Mouse (Mus musculus) naive thymus-derived CD4-positive, alpha-beta T cell, adult 2 months (primary cell): Measurements from ENCODE around the gene Psmd9.

Experiments used
- DNase-seq: peaks from one replicate; pipeline ENCODE4 v3.0.0-alpha.2; 2011; ENCODE audit warnings: low read depth

Gene Psmd9

GRCm38 (mm10) chr5:123150641-123151040 is 18.6 kb upstream of the Psmd9 start:
- DNase-seq = peak; percentile 91

DNA sequence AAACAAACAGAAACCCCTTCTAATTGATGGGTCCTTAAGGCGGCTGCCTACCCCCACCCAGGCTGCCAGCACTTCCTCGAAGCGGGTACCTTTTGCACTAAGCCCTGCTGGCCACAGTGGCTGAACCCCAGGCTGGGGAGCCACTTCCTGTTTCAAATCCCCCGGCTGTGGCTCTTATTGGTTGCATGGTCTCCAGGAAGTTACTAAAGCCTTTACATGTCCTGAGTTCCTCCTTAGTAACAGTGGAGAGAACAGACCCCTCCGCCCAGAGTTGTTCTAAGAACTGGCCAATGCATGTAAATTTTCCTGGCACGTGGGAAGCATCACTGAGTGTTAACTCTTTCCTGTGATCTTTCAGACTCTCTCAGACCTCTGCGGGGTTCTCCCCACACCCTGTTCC is 18.1 kb upstream of the Psmd9 start:
- DNase-seq = peak; percentile 82

- DNase-seq = no peak
Observed at GRCm38 (mm10) chr5:123151707-123152362, 17.4 kb upstream of the Psmd9 start.

GRCm38 (mm10) chr5:123152901-123153300 is 16.3 kb upstream of the Psmd9 start:
- DNase-seq = no peak

GRCm38 (mm10) chr5:123155425-123155824 is 13.8 kb upstream of the Psmd9 start:
- DNase-seq = peak; percentile 91

GRCm38 (mm10) chr5:123156763-123157162 is 12.4 kb upstream of the Psmd9 start:
- no peak for DNase-seq

GRCm38 (mm10) chr5:123157972-123158371 is 11.2 kb upstream of the Psmd9 start:
- no peak for DNase-seq

DNA sequence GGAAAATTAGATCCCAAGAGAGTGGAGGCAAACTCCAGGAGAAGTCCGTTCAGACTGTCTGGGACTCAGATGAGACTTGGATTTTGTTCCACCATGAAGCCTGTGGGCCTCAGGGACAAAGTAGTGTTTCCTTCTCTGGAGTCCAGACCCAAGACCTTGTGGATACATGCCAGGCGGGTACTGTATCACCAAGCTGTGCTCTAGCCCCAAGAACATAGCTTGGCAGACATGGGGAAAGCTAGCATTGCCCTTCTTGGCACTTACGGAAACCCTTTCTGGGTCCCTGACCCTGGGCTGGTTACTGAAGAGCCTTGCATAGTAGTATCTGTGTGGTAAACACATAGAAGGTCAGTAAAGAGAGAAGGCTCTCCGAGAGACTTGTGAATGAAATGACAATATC is 9.8 kb upstream of the Psmd9 start:
- no peak for DNase-seq

GRCm38 (mm10) chr5:123159866-123160265 is 9.3 kb upstream of the Psmd9 start:
- no peak for DNase-seq

DNA sequence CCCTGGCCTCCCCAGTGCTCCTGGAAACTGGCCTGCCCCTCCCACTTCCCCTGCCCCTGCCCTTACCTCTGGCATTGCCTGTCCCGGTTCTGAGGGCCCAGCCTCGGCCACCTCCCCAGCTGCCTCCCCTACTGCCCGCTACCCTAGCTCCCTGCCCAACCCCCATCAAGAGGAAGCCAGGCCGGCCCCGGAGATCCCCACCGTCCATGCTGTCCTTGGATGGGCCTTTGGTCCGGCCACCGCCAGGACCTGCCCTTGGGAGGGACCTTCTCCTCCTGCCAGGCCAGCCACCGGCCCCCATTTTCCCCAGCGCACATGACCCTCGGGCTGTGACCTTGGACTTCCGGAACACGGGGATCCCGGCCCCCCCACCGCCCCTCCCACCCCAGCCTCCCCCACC is 8.9 kb upstream of the Psmd9 start:
- no peak for DNase-seq

GRCm38 (mm10) chr5:123162942-123163341 is 6.3 kb upstream of the Psmd9 start:
- peak; percentile 17 for DNase-seq

DNA sequence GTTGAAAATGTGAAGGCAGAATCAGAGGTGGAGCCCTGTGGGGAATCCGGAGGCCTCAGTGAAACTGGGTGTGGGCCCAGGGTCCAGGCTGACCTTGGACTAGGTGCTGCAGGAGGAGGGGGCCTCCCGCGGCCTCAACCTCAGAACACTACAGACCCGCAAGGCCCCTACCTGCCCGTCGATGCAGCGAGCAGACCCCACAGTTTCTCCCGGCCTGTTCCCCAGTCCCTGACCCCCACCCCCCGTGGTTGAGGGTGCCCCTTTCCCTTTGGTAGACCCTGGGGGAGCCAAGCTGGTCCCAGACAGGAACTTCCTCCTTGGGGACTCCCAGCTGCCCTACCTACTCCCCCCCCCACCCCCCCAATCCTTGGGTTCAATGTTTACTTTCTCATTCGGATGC is 2.8 kb upstream of the Psmd9 start:
- no peak for DNase-seq

- peak; percentile 46 for DNase-seq
Observed at GRCm38 (mm10) chr5:123167591-123167990, 1.6 kb upstream of the Psmd9 start.

- DNase-seq = peak; percentile 7
Observed at GRCm38 (mm10) chr5:123170365-123170764, 1.2 kb downstream of the Psmd9 start.

DNA sequence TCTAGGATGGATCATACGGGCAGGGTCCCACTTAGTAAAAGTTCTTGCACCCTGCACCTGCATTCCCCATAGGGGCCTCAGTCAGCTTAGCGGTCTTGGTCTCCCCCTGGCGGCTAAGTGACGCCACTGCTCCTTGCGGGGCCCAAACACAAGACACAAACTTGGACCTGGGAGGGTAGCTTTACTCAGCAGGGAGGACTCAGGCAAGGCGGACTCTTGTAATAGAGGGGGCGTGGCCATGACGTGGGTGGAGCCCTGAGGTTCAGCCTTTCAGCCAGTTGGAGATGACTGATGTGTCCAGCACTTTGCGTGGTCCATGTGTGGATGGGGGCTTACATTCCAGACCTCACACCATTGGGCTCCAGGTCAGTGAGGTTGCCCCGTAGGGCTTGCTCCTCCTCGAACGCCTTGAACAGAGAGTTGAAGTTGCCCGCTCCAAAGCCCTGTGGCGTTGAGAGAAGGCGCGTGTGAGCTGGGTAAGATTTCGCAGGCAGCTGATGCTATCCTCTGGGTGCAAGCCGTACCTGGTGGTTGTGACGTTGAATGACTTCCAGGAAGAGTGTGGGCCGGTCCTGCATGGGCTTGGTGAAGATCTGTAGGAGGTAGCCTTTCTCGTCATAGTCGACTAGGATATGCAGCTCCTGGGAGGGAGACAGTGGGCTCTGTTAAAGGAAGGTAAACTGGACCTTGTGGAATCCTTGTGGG is 2.6 kb downstream of the Psmd9 start:
- peak; percentile 90 for DNase-seq

DNA sequence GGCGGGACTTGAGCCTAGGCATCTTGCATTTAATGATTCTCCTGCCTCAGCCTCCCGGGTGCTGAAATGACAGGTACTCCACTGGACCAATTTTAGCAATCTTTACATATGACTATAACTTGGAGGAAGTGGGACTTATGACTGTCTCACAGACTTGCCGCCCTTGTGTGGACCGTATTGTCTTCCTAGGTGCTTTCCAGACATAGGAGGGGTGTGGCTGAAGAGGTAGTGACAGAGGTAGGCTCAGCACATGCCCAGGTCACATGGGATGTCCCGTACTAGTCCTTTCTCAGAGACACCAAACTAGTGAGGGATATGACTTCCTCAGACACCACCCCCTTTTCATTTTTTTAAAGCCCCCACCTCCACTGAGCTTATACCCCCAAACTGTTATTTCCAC is 9.6 kb downstream of the Psmd9 start:
- DNase-seq = no peak

DNA sequence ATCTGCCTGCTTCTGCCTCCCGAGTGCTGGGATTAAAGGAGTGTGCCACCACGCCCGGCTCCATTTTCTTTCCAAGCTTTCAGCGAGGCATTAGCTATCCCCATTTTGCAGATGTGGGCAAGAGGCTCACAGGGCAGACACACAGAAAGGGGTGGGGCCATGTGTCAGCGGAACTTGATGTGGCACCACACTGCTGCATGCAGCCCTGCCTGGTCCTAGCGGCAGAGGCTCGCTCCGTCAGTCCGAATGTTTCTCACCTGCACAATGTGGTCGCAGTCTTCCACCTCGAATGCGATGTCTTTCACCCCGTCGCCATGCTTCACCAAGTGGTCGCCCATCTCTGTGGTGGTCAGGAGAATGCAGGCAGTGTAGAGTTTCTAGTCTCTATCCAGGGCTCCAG is 11.2 kb downstream of the Psmd9 start:
- no peak for DNase-seq

DNA sequence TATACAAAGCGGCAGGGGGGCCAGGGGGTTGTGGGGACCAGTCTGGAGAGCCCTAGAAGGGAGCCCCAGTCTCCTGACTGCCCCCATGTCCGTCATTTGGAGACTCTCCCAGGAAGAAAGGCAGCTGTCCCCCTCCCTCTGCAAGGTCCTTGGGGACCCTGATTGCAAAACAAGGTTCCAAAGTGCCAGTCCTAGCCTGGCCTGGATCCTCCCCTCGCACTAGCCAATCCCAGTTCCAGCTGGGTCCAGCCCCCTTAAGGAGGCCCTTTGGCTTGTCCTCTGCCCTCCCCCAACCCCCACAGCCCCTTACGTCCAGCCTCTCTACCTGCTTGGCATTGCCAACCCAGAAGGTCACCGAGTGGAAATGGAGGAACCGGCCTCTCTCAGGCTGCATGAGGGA is 12.3 kb downstream of the Psmd9 start:
- DNase-seq = no peak

DNA sequence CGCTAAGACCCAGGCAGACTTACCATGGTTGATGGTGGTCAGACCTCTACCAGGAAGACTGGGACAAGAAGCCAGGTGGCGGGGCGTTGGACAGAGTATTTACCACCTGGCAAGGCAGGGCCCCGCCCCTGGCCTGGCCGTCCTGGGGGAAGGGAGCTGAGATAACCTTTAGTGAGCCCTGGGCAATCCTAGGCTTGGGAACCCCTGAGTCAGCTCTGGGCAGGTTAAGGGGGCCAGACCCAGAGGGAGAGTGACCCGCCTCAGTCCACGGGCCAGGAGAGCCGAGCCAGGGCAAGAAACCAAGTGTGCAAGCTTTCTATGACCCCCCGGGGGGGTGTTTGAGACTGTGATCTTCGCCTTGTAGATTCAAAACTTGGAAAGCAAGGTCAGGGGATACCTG is 13.4 kb downstream of the Psmd9 start, which contains the start of gene Hpd:
Gene Hpd, minus strand, starts transcription at position 77 of the 400 bp plus-strand sequence.
- no peak for DNase-seq

GRCm38 (mm10) chr5:123185966-123186365 is 16.8 kb downstream of the Psmd9 start:
- no peak for DNase-seq

DNA sequence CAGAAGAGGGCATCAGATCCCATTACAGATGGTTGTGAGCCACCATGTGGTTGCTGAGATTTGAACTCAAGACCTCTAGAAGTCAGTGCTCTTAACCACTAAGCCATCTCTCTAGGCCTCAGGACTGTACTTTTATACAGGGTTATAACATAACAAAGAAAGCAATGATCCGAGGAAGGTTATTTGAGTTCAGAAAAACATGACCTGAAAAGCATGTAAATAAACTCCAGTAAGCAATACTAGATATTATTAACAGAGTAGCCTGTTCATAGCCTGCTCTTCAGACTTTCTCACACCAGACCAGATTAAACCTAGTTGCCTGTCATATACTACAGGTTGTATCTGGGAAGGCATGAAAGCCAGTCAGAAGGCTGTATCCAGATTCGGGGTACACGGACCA is 18.1 kb downstream of the Psmd9 start:
- DNase-seq = no peak

DNA sequence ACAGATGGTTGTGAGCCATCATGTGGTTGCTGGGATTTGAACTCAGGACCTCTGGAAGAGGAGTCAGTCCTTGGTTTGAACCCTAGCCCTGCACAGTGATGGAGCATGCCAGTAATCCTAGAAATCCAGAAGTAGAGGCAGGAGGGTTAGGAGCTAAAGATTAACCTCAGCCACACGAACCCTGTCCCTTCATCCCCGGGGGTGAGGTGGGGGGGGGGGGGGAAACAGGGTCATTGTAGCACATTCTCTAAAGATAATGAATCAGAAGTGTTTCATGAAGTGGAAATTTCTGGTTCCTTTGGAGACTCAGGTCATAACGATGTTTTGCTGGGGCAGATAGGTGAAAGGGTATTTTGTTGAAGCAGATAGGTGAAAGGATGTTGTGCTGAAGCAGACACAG is 21.7 kb downstream of the Psmd9 start:
- no peak for DNase-seq

GRCm38 (mm10) chr5:123191427-123191826 is 22.2 kb downstream of the Psmd9 start:
- DNase-seq = no peak

GRCm38 (mm10) chr5:123192606-123193150 is 23.5 kb downstream of the Psmd9 start:
- DNase-seq = no peak
